Mouse (Mus musculus) gastrocnemius, postnatal 10 days (tissue): ENCODE measurements around the gene Hadha. TPM values are rescaled to one million over a fixed set of nuclear protein-coding genes. Genes with fewer than 3 reads are reported as not detected.

ENCODE experiments used
- DNase-seq: peaks from one replicate; pipeline ENCODE4 v3.0.0; 2021; ENCODE audit warnings: mixed read lengths
- long read RNA-seq, 2 experiments: library from polyadenylated mRNA; stranded (forward); transcript quantifications; one replicate each; pipeline ENCODE4 v2.0.0; 2021
- total RNA-seq, 2 experiments: library from RNA; stranded (reverse); gene quantifications; 2 replicates each; pipeline ENCODE4 v1.2.3; 2021

The Hadha gene
- total RNA-seq: 100 to 1,000 TPM; 292 to 312 TPM
- long read RNA-seq, experiment 1, full-length matches to known transcripts: 336 of 395 reads
- long read RNA-seq, experiment 1, partial matches to known transcripts: 41 of 395 reads
- long read RNA-seq, experiment 1, other reads (novel, unspliced or antisense): 18 of 395 reads
- long read RNA-seq, experiment 2, full-length matches to known transcripts: 321 of 381 reads
- long read RNA-seq, experiment 2, partial matches to known transcripts: 46 of 381 reads
- long read RNA-seq, experiment 2, other reads (novel, unspliced or antisense): 14 of 381 reads

DNA sequence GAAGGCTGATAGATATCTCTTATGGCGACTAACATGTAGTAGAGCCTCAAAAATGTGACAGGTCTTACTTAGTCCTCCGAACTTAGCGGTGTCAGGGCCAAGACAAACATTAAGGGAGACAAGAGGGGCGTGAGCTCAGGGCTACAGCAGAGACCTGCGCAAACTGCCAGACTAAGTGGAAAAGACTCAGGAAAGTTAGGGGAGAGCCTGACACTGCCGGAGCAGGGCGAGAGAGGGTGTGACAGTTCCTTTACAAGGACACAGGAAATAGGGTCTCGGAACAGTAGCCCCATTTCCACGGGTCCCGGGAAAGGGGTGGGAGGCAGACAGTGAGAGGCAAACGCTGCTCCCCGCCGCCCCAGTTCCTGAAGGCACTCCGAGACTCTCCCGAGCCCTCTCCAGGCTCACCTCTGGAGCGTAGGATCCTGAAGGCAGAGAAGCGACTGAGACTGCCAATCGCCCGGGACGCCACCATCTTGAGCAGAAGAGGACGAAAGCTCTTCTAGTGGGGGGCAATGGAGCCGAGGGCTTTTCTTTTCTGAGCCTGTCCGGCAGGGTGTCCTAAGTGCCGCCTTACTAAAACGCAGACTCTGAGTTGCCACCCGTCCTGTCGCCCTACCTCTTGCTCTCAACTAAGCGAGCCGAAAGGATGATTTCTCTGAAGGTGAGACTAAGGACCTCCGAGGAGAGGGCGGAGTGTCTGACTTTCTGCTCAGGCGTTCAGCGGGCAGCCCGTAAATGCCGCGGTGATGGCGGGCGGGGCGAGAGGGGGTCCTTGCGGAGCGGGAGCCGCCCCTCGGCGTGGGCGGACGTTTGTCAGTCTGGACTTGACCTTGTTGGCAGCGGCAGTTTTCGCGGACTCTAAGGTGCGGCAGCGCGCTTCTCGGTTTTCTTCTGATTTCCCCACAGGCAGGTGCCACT is at the start of gene Hadha, which contains the start of gene Hadhb:
Gene Hadha, minus strand, starts transcription at position 689 of the 921 bp plus-strand sequence.
Gene Hadhb, plus strand, starts transcription at position 775 of the 921 bp plus-strand sequence.
- peak; percentile 94 for DNase-seq

DNA sequence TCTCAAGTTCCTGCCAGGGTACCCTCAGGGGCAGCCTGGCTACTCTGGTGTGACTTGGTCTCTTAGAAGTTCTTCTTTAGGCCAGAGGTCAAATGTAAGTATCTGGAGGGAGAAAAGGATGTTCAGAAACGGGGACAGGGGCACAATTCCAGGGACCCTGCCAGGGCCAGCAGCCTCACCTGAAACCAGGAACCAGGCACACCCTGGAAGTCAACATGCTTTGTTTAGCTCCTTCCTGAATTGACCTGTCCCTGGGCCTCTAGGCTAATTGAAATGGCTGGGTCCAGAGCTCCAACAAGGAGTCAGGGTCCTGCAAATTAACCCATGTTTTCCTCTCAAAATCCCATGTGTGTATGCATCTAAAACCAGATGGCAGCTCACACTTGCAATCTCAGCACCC is 49.5 kb upstream of the Hadha start:
- DNase-seq: no peak

DNA sequence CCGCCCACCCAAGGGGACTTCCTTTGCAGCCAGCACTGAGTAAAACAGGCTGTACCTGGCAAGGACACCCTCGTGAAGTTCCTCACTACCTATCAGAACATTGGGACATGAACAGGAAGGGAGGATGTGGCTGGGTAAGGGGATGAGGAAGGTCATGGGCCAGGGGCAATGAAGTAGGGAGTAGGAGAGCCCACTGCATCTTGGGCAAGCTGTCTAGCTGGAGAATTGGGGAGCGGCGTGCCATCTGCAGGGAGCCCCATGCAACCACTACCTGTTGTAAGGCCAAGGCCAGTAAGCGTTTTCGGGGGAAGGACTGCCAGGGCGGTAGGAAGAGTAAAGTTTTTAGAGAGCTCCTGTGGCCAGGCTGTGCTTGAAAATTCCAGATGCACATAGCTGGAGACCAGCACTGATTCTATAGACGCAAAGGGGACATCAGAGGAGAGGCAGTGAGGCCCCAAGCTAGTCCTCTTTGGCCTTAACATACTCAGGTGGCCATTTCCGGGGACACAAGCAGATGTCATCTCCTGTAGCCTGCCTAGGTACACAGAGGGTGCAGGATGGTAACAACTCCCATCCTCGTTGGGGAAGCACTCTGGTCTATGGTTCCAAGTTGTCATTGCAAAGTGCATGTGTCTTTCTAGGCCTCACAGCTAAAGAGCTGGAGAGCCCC is 48.4 kb upstream of the Hadha start:
- DNase-seq: no peak

DNA sequence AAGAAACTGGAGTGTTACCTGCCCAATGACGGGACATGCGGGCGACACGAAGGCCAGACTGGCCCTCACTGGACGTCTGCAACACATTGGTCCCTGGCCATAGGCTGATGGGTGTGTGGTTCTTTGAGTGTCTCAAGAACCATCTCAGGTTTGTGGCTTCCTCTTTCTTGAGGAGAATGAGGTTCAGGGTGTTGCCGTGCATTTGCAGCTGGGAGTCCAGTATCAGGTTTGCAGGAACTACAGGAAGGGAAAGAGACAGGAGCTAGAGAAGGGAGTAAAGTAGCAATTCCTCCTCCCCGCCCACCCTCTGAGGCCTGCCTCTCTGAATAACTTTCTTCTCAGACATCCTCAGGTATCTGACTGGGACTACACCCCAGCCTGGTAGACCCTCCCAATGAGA is 47.3 kb upstream of the Hadha start:
- no peak for DNase-seq

DNA sequence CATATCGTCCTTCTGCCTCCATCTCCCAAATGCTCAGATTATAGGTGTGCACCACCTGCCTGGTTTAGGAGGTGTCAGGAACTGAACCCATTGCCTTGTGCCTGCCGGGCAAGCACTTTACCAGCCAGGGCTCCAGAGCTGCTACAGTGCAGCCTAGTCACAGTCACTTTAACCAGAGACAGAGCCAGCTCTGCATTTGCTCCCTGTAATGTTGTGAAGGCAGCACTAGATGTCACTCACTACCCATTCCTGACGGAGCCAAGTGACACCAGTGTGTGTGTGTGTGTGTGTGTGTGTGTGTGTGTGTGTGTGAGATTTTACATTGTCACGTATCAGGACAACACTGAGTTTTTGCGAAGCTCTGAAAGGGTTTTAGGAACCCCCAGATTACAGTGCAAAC is 46.6 kb upstream of the Hadha start:
- DNase-seq: no peak

DNA sequence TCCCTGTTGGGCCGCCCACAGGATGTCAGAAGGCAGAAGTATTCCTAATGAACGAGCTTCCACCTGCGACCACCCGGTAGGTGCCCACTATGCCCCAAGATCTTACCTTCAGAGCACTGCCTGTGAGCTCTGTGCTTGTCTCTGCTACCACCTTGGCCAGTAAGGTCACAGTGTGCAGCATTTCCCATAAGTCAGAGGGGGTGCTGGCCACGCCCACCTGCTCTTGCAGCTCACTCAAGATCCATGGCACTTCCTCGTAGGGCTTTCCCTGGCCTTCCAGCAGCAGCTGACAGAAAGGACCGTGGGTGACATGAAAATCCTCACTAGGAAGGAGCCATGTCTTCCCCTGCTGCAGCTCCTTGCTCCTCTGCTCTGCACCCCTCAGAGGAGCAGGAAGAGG is 43.3 kb upstream of the Hadha start:
- no peak for DNase-seq

DNA sequence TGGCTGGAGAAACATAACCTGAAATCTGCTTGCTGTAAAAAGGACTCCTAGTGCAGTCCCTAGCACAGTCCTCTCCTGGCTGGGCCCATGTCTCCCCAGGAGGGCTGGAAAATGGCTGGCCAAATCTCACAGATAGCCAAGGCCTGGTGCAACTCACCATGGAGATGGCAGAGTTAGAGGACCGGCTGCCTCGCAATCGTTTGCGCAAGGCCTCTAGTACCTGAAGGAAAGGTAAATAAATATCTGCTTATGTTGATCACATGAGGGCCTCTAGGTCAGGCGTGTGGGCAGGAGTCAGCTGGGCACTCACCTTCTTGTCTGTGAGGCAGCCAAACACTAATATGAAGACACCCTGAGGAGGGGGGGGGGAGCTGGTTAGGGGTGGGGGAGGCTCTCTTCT is 40.4 kb upstream of the Hadha start:
- no peak for DNase-seq

DNA sequence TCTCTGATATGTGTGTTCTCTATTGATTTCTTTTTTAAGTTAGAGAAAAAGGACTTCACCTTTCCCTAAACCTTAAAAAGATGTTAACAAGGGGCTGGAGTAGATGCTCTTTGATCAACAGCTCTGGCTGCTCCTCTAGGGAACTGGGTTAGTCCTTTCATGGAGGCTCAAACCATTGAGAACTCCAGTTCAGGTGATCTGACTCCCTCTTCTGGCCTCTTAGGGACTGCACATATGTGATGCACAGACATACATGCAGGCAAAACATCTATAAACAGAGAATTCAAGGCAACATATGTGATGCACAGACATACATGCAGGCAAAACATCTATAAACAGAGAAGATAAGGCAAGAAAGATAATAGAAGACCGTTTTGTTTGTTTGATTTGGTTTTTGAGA is 37.5 kb upstream of the Hadha start:
- DNase-seq: no peak

DNA sequence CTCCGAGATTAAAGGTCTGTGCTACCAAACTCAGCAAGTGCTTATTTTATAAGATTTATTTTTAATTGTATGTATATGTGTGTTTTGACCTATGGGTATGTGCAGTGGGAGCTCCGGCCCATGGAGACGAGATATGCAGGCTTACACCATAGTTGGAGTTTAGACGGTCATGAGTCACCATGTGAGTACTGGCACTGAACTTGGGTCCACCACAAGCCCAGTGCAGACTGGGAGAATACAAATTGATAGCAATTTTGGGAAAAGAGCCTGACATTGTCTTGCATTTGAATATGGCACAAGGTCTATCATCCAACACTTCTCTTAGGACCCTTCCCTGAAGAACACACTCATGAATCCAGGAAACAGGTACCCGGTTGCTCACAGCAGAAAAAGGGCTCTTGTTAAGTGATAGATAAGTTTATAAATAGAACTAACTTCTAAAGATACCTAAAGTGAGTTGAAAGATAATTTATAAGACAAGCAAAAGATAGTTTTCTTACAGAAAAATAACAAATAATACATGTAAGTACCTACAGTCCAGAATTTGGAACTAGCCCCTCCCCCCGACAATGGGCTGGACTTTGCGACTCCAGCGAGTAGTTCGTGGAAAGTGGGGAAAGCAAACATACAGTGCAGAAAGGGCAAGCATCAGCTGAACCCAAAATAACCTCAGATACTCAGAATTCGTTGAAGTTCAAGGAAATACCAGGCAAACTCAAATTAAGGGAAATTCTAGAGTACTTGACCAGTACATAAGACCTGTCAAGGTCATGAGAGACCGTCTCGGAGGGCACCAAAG is 32.9 kb upstream of the Hadha start:
- no peak for DNase-seq

DNA sequence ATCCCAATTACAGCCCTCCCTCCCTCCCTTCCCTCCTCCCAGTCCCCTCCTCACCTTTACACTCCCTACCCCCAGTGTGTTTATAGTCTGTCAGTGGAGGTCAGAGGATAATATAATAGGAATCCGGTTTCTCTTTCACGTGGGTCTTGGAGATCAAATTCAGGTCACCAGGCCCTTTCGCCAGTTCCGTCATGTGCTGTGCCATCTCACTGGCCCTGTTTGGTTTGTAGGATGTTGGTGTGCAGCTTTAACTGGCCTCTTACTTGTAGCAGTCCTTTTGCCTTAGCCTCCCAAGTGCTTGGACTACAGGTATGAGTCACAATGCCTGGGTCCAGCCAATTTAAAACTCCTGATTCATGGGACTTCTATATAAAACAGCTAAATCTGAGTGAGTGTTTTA is 20.8 kb upstream of the Hadha start:
- no peak for DNase-seq

DNA sequence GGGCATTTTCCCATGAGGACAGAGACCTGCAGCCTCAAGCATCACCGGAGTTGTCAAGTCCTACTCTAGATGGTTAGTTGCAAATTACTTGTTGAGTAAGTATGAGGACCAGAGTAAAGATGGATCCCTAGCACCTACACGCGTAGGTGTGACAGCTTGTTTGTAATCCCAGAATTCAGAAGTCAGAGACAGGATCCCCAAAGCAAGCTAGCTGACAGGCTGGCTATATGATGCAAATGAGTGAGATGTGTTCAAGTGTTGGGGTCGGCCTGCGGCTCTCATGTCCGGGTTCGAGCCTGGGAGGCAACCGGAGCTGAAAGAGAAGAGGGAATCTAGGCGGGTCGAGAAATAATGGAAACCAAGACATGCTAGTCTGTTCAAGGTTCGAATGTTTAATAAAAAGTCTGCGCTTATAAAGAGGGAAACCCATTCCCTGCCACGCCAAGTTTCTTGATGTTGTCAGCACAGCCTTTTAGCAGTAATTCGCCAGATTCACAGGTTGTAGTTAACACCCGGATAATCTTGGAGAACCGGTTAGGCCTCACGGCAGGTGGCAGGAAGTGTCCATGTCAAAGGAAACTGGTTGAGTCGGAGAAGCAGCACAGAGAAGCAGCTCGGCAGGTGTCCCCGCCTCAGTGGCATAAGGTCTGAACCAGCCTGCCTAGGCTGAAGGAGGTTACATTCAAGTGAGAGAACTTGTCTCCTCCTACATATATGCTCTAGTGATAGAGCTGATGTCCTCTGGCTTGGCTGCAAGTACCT is 18.1 kb upstream of the Hadha start:
- no peak for DNase-seq

DNA sequence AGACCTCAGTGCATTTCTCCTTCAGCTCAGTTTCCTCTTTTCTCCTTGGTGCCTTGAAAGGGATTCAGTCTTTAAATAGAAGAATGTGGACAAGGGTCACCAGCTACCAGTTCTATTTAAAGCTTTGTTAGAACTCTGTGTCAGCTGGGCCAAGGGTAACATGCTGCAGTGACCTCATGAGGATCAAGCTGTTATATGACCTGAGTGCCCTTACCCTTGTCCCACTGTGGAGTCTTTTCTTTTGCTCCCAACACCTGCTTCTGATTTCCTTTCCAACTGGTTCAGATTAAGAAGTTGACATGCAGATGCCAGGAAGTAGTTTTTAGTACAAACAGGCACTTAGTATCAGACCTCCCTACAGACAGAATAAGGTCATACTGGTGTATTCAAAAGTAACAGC is 17.2 kb upstream of the Hadha start:
- no peak for DNase-seq

DNA sequence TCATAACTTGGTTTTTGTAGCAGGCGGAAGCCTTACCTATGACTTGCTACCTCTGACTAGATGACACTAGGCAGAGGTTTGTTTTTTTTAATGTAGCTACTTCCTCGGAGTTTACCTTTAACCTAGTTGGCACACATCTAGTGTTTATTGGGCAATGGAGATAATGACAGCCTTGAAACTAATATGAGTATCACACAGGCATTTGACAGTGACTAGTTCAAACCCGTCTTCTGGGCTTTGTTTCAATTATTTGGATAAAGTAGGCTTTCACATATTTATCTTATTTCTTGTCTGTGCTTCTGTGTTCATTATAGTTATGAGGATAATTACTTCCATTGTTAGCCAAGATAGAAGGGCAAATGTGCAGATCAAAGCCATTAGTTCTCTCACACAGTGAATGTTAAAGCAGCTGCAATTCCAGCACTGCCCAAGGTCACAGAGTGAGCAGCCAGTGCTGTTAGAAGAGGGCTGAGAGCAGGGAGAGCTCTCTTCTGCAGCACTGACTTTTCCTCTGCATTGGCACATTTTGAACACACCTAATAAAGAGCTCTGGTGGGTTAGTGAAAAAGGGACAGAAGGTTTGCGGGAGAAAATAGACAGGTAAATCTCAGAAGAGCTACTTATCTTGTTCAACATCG is 15.5 kb upstream of the Hadha start:
- no peak for DNase-seq

DNA sequence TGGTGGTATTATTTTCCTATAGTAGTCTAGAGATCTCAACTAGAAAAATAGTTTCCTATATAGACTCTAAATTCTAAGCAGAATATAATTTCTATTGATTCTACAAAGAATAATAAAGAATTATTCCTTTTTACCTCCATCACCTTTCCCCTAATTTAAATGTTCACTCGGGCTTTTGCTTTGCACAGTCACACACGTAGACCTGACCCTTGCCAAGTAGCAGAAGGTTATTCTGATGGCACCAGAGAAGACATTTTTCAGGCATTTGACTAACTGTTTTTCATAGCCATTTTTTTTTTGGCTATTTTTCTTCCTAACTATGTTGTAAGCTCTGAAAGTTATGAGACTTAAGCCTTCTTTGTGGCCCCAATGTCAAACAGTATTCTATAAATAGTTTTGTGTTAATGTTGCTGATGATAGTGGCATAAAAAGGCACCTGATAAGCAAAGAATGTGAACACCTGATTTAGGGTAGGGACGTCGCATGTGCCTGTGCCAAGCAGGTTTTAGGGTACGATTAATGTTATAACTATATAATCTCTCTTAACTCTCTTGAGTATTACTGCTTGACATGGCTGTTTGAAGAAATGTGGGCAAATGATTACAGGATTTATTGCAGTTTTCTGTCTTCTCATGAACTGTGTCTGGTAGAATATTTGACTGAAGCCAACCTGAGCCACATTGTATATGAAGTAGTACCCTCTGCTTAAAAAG is 10.4 kb upstream of the Hadha start:
- DNase-seq: no peak

DNA sequence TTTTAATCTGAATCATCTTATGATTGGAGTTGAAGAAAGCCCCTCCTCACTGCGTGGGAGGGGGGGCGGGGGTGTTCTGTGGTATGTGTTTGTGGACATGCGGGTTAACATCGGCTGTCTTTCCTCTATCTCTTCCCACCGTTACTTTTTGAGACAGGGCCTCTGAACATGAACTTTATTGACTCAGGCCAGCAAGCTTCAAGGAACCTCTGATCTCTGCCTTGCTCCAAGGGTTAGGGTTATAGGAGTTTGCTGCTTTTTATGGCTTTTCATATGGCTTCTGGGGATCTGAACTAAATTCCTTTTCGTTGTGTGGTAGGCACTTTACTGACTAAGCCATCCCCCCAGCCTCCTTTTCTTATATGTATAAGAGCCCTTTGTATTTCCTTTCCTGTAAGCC is 7.4 kb upstream of the Hadha start:
- DNase-seq: no peak

DNA sequence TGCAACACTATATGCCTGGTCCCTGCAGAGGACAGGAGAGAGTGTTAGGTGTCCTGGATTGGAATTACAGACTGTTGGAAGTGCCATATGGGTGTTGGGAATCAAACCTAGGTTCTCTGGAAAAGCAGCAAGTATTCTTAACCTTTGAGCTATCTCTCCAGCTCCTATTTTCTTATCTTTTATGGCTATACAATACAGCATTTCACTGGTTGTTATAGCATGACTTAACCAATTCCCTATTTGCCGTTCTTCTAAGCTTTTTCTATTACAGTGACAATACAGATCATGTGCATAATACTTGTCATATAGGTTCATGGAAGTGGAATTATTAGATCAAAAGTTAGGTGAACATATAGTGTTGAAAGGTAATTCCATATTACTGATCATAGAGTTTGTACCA is 6.9 kb upstream of the Hadha start:
- no peak for DNase-seq

DNA sequence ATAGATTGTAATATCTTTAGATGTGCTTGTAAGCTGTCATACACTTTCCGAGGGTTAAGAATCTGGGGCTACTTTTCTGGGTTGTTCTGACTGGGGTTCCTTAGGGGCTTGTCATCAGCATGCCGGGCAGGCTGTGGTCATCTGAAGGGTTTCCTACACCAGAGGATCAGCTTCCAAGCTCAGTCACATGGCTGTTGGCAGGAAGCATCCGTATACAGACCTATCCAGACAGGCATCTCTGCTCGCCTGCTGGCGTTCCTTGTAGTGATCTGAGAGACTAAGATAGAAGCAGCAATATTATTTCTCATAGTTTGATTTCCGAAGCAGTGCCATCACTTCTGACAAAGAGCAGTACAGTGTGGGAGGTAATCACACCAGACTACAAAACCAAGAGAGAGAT is 4.6 kb upstream of the Hadha start:
- peak; percentile 18 for DNase-seq

DNA sequence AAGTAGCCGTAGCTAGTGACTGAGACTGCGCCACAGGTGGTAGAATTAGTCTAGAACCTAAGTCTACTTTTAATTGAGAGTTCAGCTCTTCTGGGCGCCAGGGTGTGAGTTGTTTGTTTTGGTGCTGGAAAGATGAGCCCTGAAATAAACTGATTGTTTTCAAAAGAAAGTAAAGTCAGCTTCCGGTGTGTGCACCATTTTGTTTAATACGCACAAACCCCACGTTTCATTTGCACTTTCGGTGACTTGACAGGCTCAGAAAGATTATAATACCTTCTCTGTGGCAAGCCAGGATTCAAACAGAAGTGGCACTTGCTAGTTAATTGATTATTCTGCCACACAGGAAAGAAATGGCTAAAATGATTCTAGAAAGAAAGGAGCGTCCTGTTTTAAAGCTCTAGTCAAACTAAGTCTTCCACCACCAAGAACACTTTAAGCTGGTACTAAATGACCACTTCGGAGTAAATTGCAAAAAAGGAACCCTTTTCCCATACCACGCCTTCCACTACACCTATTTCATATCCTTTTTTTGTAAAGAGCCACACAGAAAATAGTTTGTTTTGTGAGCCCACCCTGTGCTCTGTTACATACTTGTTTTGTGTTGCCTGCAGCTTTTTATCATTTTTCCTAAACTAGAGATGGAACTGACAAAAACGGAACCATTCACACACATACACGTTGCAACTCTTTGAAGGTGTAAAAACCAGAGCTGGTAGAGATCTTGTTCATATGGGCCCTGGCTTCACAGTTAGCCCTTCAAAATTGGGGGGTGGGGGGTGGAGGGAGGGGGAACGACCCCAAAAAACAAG is 1.1 kb upstream of the Hadha start:
- no peak for DNase-seq

DNA sequence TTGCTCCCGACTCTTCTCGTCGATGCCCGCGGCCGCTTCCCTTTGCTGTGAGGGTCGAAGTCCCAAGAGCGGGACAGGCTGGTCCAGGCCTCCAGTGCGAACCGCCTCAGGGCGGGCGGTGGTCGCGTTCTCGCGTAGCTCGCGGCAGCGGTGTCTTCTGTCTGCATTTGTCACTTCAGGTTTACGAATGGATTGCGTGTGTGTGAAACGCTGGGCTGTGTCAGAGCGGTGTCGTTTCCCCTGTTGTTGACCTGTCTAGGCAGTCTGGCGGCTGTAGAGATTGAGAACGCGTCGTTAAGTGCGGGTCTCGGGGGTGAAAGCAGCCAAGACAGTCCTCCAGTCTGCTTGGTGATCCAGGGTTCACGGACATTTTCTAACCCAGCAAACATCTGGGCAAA is 432 bp upstream of the Hadha start:
- no peak for DNase-seq
